Mouse (Mus musculus) embryonic facial prominence, embryonic 11.5 days (tissue): ENCODE measurements around the gene Rptor. TPM values are rescaled to one million over a fixed set of nuclear protein-coding genes. Genes with fewer than 3 reads are reported as not detected.

Experiments used
- ATAC-seq: fragments of 200-750 bp; cut with Nextera tagmentation; replicated peaks from 2 replicates; pipeline ENCODE4 v1.8.0; 2017; ENCODE audit warnings: low read depth; ENCODE audit not compliant: insufficient number of reproducible peaks, low FRiP score, low TSS enrichment
- DNase-seq: peaks from one replicate; pipeline ENCODE4 v3.0.0-alpha.2; 2015; ENCODE audit warnings: low spot score
- H3K27ac ChIP-seq: fragments of 300-500 bp; sonication (generic); replicated peaks from 2 replicates; pipeline ENCODE4 v1.5.1; 2014; ENCODE audit warnings: mild to moderate bottlenecking, low read depth, low read length, control low read depth
- H3K27me3 ChIP-seq: fragments of 300-500 bp; sonication (generic); 2 replicates; pipeline ENCODE4 v1.6.1; 2014; ENCODE audit warnings: mild to moderate bottlenecking, low read length, moderate library complexity, mixed read lengths; ENCODE audit not compliant: control insufficient read depth, insufficient read depth
- H3K36me3 ChIP-seq: fragments of 300-500 bp; sonication (generic); replicated peaks from 2 replicates; pipeline ENCODE4 v1.6.1; 2014; ENCODE audit warnings: low read depth, mild to moderate bottlenecking, low read length, moderate library complexity, mixed read lengths; ENCODE audit not compliant: control insufficient read depth, insufficient read depth
- H3K4me1 ChIP-seq: fragments of 300-500 bp; sonication (generic); 2 replicates; pipeline ENCODE4 v1.6.1; 2014; ENCODE audit warnings: low read length, mixed read lengths; ENCODE audit not compliant: control insufficient read depth, insufficient read depth
- H3K4me2 ChIP-seq: fragments of 300-500 bp; sonication (generic); 2 replicates; pipeline ENCODE4 v1.6.1; 2014; ENCODE audit warnings: low read depth, mild to moderate bottlenecking, control low read depth, low read length, moderate library complexity
- H3K4me3 ChIP-seq: fragments of 300-500 bp; sonication (generic); 2 replicates; pipeline ENCODE4 v1.5.1; 2014; ENCODE audit warnings: low read depth, low read length, control low read depth
- H3K9ac ChIP-seq: fragments of 300-500 bp; sonication (generic); replicated peaks from 2 replicates; pipeline ENCODE4 v1.6.1; 2014; ENCODE audit warnings: mild to moderate bottlenecking, control low read depth, low read length
- H3K9me3 ChIP-seq: fragments of 300-500 bp; sonication (generic); replicated peaks from 2 replicates; pipeline ENCODE4 v1.6.1; 2016; ENCODE audit warnings: mild to moderate bottlenecking, low read length, inconsistent platforms, mixed read lengths; ENCODE audit not compliant: control insufficient read depth
- WGBS: fragments of 180-500 bp; shearing (Covaris S2); extraction: QIAGEN DNeasy Blood & Tissue Kit; methylation state at CpG from one replicate; pipeline ENCODE4 v1.1.7; 2014; 5-methylcytosine and 5-hydroxymethylcytosine counted together
- polyA plus RNA-seq: library from polyadenylated mRNA; unstranded; fragments of >200 nt; fragmentation: Nextera tagmentation; extraction: Ambion mirVana; gene quantifications from 2 replicates; pipeline ENCODE4 v1.2.1, GENCODE M21; 2014

Gene Rptor
- polyA plus RNA-seq, 1 experiment from 2014 or later = 10.1 TPM

DNA sequence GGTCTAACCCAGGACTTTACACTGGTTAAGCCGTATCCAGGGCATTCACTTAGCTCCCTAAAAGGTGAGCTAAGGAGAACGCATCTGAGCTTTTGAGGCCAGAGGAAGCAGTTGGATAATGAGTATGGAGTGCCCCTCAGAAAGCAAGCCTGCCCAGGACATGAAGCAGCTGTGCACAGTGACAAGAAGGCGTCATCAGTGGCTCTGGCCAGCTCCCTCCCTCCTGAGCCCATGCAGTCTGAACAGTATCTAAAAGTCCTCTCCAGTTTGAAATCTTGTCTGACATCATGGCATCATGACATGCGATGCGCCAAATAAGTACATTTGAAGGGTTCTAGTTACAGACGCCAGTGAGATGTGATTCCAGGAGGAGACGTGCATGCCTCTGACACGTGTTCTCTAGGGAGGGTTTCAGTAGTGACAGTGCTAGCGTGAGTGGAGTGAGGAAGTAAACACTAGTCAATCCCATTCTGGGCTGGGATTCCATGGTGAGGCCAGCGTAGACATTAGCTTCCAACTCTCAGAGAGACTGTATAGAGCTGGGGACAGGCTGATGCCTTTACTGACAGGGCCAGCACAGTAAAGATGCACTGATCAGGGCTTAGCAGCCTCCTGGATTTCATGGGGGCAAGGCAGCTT, 202.5 kb downstream of the Rptor start:
- no peak for ATAC-seq
- no peak overlapping the region for H3K27ac ChIP-seq
- no peaks in the 10 kb centered on the region for H3K9me3 ChIP-seq
- no peak for DNase-seq
- H3K4me1 ChIP-seq = no peaks in the 10 kb centered on the region
- H3K27me3 ChIP-seq = no peaks in the 10 kb centered on the region
- H3K36me3 ChIP-seq = no peaks in the 10 kb centered on the region
- no peak overlapping the region for H3K4me2 ChIP-seq
- 92% methylated on average over 10 of the region's 10 CpGs for WGBS
- H3K4me3 ChIP-seq = no peak overlapping the region
- no peak overlapping the region for H3K9ac ChIP-seq

DNA sequence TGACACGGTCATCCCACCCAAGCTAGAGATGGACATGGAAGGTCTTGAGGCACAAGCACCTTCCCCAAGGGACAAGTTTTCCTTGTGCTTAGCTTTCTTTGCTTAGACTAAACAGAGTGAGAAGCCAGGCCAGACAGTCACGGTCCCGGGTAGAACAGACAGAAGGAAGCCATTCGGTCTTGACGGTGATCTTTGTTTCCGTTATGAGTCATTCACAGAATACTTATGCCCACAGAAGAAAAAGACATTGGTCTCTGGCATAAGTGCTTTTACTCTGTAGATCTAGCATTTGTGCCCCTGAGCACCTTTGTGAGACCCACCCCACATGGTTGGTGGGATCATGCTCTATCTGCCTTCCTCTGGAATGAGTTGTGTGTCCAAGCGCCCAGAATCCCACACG, 203.8 kb downstream of the Rptor start:
- DNase-seq = no peak

GRCm38 (mm10) chr11:119807431-119808031, 204.8 kb downstream of the Rptor start:
- no peak for ATAC-seq
- Histone ChIP-seq H3K4me1 (no peaks in the 10 kb centered on the region), H3K9me3 (no peaks in the 10 kb centered on the region), H3K4me3 (no peak overlapping the region), H3K27me3 (no peaks in the 10 kb centered on the region), H3K27ac (no peak overlapping the region), H3K4me2 (no peak overlapping the region), H3K36me3 (no peaks in the 10 kb centered on the region), H3K9ac (no peak overlapping the region)
- WGBS = 74% methylated on average over 7 of the region's 7 CpGs
- DNase-seq = no peak

More for the DNA sequence above, 203.8 kb downstream of the Rptor start:
- WGBS = 94% methylated on average over 8 of the region's 8 CpGs
- Histone ChIP-seq H3K27me3 (no peaks in the 10 kb centered on the region), H3K9ac (no peak overlapping the region), H3K4me1 (no peaks in the 10 kb centered on the region), H3K4me3 (no peak overlapping the region), H3K4me2 (no peak overlapping the region), H3K9me3 (no peaks in the 10 kb centered on the region), H3K36me3 (no peaks in the 10 kb centered on the region), H3K27ac (no peak overlapping the region)
- no peak for ATAC-seq

- Histone ChIP-seq H3K9ac (no peak overlapping the region), H3K4me3 (no peak overlapping the region), H3K27ac (no peak overlapping the region), H3K36me3 (no peaks in the 10 kb centered on the region), H3K4me1 (no peaks in the 10 kb centered on the region), H3K9me3 (no peaks in the 10 kb centered on the region), H3K4me2 (no peak overlapping the region), H3K27me3 (no peaks in the 10 kb centered on the region)
- ATAC-seq (no peak), DNase-seq (peak; percentile 68)
- WGBS = 54% methylated on average over 10 of the region's 10 CpGs
These were observed 206.1 kb downstream of the Rptor start for GRCm38 (mm10) chr11:119808647-119809280.

DNA sequence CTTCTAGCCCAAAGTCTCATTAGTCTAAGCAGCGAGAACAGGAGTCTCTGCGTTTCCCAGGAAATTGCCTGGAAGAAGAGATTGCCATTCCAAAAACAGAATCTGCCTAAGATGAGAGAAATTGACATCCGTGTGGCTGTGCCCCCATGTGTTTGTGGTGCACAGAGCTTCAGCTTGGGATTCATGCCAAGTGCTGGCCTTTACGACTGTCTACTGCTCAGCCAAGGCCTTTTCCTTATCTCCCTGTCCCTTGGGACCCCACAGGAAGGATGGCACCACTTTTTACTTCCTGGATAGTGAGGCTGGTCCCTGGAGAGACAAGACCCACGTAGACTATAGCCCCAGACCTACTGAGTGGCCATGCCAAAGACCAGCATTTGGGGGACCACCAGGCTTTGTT, 206.6 kb downstream of the Rptor start:
- no peaks in the 10 kb centered on the region for H3K27me3 ChIP-seq
- no peak overlapping the region for H3K4me2 ChIP-seq
- H3K4me1 ChIP-seq = no peaks in the 10 kb centered on the region
- DNase-seq = no peak
- no peak overlapping the region for H3K27ac ChIP-seq
- no peak overlapping the region for H3K9ac ChIP-seq
- no peaks in the 10 kb centered on the region for H3K9me3 ChIP-seq
- WGBS = 76% methylated on average over 5 of the region's 5 CpGs
- no peak for ATAC-seq
- no peaks in the 10 kb centered on the region for H3K36me3 ChIP-seq
- H3K4me3 ChIP-seq = no peak overlapping the region

- WGBS = 82% methylated on average over 8 of the region's 8 CpGs
- no peak overlapping the region for H3K4me3 ChIP-seq
- H3K27ac ChIP-seq = no peak overlapping the region
- H3K4me1 ChIP-seq = no peaks in the 10 kb centered on the region
- H3K36me3 ChIP-seq = no peaks in the 10 kb centered on the region
- DNase-seq (no peak), ATAC-seq (no peak)
- no peak overlapping the region for H3K9ac ChIP-seq
- no peaks in the 10 kb centered on the region for H3K9me3 ChIP-seq
- H3K4me2 ChIP-seq = no peak overlapping the region
- no peaks in the 10 kb centered on the region for H3K27me3 ChIP-seq
These were observed 208.3 kb downstream of the Rptor start for GRCm38 (mm10) chr11:119811022-119811421.

DNA sequence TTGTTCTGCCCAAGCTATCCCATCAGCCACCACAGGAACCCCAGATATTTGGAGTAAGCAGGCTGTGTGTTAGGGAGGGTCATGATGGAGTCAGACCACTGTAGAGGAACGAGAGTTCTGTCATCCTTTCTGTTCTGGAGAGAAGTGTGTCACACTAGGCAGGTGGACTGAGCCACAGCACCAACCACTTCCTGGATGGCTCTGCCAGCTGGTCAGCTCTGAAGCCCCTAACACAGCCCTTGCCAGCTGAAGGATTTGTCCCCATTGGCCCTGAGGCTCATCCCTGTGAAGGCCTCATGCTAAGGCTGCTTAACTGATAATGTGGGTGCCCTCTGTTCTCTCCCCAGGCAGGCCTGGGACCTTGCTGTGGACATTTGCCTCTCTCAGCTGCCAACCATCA, 208.9 kb downstream of the Rptor start:
- 100% methylated on average over 1 of the region's 1 CpGs for WGBS
- Histone ChIP-seq H3K9ac (no peak overlapping the region), H3K4me1 (no peaks in the 10 kb centered on the region), H3K27ac (no peak overlapping the region), H3K4me2 (no peak overlapping the region), H3K36me3 (no peaks in the 10 kb centered on the region), H3K27me3 (no peaks in the 10 kb centered on the region), H3K9me3 (no peaks in the 10 kb centered on the region), H3K4me3 (no peak overlapping the region)
- DNase-seq (no peak), ATAC-seq (no peak)

- Histone ChIP-seq H3K4me1 (no peaks in the 10 kb centered on the region), H3K9me3 (no peaks in the 10 kb centered on the region), H3K4me3 (no peak overlapping the region), H3K27ac (no peak overlapping the region), H3K4me2 (no peak overlapping the region), H3K27me3 (no peaks in the 10 kb centered on the region), H3K36me3 (no peaks in the 10 kb centered on the region), H3K9ac (no peak overlapping the region)
- DNase-seq = no peak
- 92% methylated on average over 4 of the region's 4 CpGs for WGBS
- no peak for ATAC-seq
These were observed 209.4 kb downstream of the Rptor start for GRCm38 (mm10) chr11:119812093-119812492.
